Mouse (Mus musculus): ENCODE data around the gene 1700056E22Rik. TPM values are rescaled to one million over a fixed set of nuclear protein-coding genes. Genes with fewer than 3 reads are reported as not detected.

Gene 1700056E22Rik
- total and polyA plus RNA-seq, 3 experiments: 0.35 to 1.1 TPM; not detected in 1

DNA sequence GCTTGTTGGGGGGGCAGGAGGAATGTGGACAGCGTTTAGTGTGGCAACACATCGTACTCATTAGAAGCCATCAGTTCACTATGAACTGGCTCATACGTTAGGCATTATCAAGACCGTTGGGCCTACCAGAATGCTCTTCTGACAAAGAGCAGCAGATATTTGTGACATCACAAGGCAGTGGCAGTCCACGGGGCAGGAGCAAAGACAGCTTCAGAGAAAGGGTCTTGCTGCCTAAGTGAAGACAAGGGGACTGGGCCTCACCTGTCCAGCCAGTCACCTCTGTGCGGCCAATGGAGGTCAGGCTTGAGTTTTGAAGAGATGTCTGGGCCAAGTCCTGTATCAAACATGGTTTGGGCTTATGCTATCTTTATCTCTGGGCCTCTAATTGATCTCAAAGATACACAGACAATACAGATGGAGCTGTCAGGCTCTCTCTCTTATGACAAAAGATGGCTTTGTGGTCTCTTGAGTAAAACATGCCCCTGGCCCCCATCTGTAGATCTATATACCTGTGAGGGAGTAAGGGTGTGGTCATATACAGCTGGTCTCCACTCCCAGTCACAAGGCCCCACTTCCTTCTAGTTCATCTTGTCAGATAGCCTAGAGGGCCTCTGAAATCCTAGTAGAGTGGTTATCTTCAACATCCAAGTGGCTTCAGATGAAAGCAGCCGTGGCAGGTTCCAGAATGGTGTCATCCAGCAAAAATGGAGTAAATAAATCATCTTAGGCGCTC, 3.9 kb downstream of the 1700056E22Rik start:
- H3K4me3 ChIP-seq (ENCODE audit: control insufficient read depth in 1 of 2, insufficient read depth in 1 of 2, low read depth in 2 of 2, low read length in 2 of 2): no peak overlapping the region
- H3K79me2 ChIP-seq (ENCODE audit: control insufficient read depth, insufficient read depth, low read length, poor library complexity): peaks cover 2% of the 10 kb centered on the region; the same call in 1 of the 2 replicates
- peaks cover 0 to 9% of the 10 kb centered on the region in 2 experiments; a peak in 2 of 4 replicates for H3K36me3 ChIP-seq (ENCODE audit: control insufficient read depth in 1 of 2, insufficient read depth in 2 of 2, low read length in 2 of 2)
- no peaks in the 10 kb centered on the region for H3K9me3 ChIP-seq (replicated peaks; ENCODE audit: insufficient read depth, low read length)
- H3K27ac ChIP-seq (ENCODE audit: control insufficient read depth, low read depth, low read length): no peak overlapping the region
- peak; percentile 55 for TF ChIP-seq ETS1 (IDR thresholded peaks at IDR 0.05; ENCODE audit: low read depth, low read length)
- no peak for TF ChIP-seq TAL1 (IDR thresholded peaks at IDR 0.05; ENCODE audit: low read length)
- H3K9ac ChIP-seq (ENCODE audit: control insufficient read depth, low read depth, low read length, poor library complexity, severe bottlenecking): no peak overlapping the region
- no peaks in the 10 kb centered on the region for H3K27me3 ChIP-seq (ENCODE audit: control insufficient read depth in 1 of 2, insufficient read depth in 2 of 2, low read length in 2 of 2)
- peaks cover 6 to 14% of the 10 kb centered on the region in 2 experiments for H3K4me1 ChIP-seq (ENCODE audit: control insufficient read depth in 1 of 2, insufficient read depth in 2 of 2, low read length in 2 of 2)
- no peak for DNase-seq (ENCODE audit: low read depth, low spot score)

- no peak for DNase-seq (ENCODE audit: low read depth, low spot score)
- Histone ChIP-seq H3K4me3 (ENCODE audit: control insufficient read depth in 1 of 2, insufficient read depth in 1 of 2, low read depth in 2 of 2, low read length in 2 of 2) (no peak overlapping the region), H3K4me1 (ENCODE audit: control insufficient read depth in 1 of 2, insufficient read depth in 2 of 2, low read length in 2 of 2) (peaks cover 4 to 9% of the 10 kb centered on the region in 2 experiments), H3K9me3 (replicated peaks; ENCODE audit: insufficient read depth, low read length) (no peaks in the 10 kb centered on the region), H3K79me2 (ENCODE audit: control insufficient read depth, insufficient read depth, low read length, poor library complexity) (no peaks in the 10 kb centered on the region), H3K27me3 (ENCODE audit: control insufficient read depth in 1 of 2, insufficient read depth in 2 of 2, low read length in 2 of 2) (no peaks in the 10 kb centered on the region; a peak in 1 of 4 replicates), H3K27ac (ENCODE audit: control insufficient read depth, low read depth, low read length) (no peak overlapping the region), H3K36me3 (ENCODE audit: control insufficient read depth in 1 of 2, insufficient read depth in 2 of 2, low read length in 2 of 2) (peaks cover 0 to 7% of the 10 kb centered on the region in 2 experiments; a peak in 2 of 4 replicates), H3K9ac (ENCODE audit: control insufficient read depth, low read depth, low read length, poor library complexity, severe bottlenecking) (no peak overlapping the region)
- TF ChIP-seq MYC (IDR thresholded peaks at IDR 0.05; ENCODE audit: low read depth, low read length) (no peak), MYB (IDR thresholded peaks at IDR 0.05; ENCODE audit: low read depth, low read length) (no peak), TCF12 (IDR thresholded peaks at IDR 0.05; ENCODE audit: low read depth, low read length) (no peak), SIN3A (IDR thresholded peaks at IDR 0.05; ENCODE audit: low read length) (no peak), ZKSCAN1 (IDR thresholded peaks at IDR 0.05; ENCODE audit: low read depth, low read length) (no peak), MAZ (IDR thresholded peaks at IDR 0.05; ENCODE audit: low read depth, low read length) (no peak), USF1 (IDR thresholded peaks at IDR 0.05; ENCODE audit: low read depth, low read length) (no peak), TAL1 (IDR thresholded peaks at IDR 0.05; ENCODE audit: low read length) (no peak), CTCF (IDR thresholded peaks at IDR 0.05 in 2 of 3, conservative IDR thresholded peaks at IDR 0.05 in 1 of 3; ENCODE audit: control insufficient read depth in 1 of 3, insufficient read depth in 1 of 3, low read depth in 2 of 3, low read length in 3 of 3, poor library complexity in 1 of 3, severe bottlenecking in 1 of 3) (no peak), MAX (IDR thresholded peaks at IDR 0.05; ENCODE audit: low read length) (no peak), RCOR1 (IDR thresholded peaks at IDR 0.05; ENCODE audit: low read depth, low read length) (no peak), POLR2AphosphoS2 (IDR thresholded peaks at IDR 0.05; ENCODE audit: low read length) (no peak), GABPA (IDR thresholded peaks at IDR 0.05; ENCODE audit: low read depth, low read length) (no peak), EP300 (IDR thresholded peaks at IDR 0.05; ENCODE audit: low read depth in 1 of 2, low read length in 2 of 2) (no peak)
Measured at GRCm38 (mm10) chr1:184027039-184027438, 7.1 kb downstream of the 1700056E22Rik start.
